Mouse (Mus musculus): Measurements from ENCODE around the gene Anxa9. TPM values are rescaled to one million over a fixed set of nuclear protein-coding genes. Genes with fewer than 3 reads are reported as not detected.

Gene Anxa9
- polyA plus RNA-seq, 1 experiment from 2014 or later: 4.6 TPM

DNA sequence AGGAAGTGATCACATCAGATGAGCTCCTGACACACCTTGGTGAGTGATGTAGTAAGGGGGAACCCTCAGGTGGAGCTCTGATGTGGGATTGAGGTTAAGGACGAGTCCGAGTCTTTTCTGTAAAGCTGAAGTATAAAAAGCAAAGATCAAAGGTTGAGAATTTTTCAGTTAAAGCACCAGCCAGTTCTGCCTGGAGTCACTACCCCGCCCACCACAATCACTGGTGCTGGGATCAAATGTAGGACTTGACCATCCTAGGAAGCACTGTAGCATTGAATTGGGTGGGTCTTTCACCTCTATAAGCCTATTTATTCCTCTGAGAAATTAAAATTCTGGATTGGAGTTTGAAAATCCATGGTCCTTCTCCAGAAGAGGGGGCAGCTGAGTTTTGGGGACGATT, 15.9 kb downstream of the Anxa9 start:
- Histone ChIP-seq H3K4me2 (no peak overlapping the region), H3K4me3 (no peak overlapping the region), H3K36me3 (peaks cover 64% of the 10 kb centered on the region), H3K9me3 (replicated peaks) (no peaks in the 10 kb centered on the region), H3K27ac (no peak overlapping the region), H3K4me1 (peaks cover 37% of the 10 kb centered on the region), H3K27me3 (replicated peaks) (no peaks in the 10 kb centered on the region), H3K9ac (no peak overlapping the region)
- no peak for ATAC-seq
- WGBS (ENCODE audit: insufficient replicate concordance): 71% methylated on average over 4 of the region's 4 CpGs

DNA sequence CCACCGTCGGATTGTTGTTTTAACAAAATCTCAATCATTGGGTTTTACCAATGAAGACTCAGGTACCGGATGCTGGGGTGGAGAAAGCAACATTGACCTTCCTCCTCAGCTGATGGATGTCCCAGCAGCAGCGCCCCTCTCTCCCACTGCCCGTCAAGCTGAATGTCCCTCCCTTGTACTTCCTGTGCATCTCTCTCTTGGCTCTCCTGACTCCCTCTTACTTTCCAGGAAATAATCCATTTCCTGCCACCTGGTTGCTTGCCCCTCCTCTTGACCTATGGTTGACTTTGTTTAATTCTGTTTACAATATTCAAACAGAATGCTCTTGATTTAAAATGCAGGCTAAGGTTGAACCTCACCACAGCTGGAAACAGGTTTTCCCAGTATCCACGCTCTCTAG, 16.8 kb downstream of the Anxa9 start:
- H3K36me3 ChIP-seq: peaks cover 56% of the 10 kb centered on the region
- peaks cover 38% of the 10 kb centered on the region for H3K4me1 ChIP-seq
- H3K4me2 ChIP-seq: no peak overlapping the region
- no peak for ATAC-seq
- no peak overlapping the region for H3K9ac ChIP-seq
- no peaks in the 10 kb centered on the region for H3K27me3 ChIP-seq (replicated peaks)
- no peak overlapping the region for H3K4me3 ChIP-seq
- WGBS (ENCODE audit: insufficient replicate concordance): 73% methylated on average over 6 of the region's 6 CpGs
- no peaks in the 10 kb centered on the region for H3K9me3 ChIP-seq (replicated peaks)
- H3K27ac ChIP-seq: no peak overlapping the region

DNA sequence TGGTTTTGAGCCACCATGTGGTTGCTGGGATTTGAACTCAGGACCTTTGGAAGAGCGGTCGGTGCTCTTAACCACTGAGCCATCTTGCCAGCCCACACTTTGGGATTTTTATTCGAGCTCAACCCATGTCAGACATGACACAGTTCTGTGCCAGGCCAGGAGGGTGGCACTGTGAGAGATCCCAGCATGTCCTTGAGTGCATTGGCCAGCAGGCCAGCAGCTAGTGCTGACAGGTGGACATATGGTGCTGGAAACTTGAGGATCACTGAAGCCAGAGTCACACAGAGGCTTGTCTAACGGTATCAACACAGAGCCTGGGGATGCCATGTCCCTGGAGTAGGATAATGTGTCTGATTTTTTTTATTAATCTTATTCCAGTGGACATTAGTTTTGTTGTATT, 17.6 kb downstream of the Anxa9 start:
- Histone ChIP-seq H3K9me3 (replicated peaks) (no peaks in the 10 kb centered on the region), H3K4me1 (peaks cover 37% of the 10 kb centered on the region), H3K9ac (no peak overlapping the region), H3K4me2 (no peak overlapping the region), H3K27ac (no peak overlapping the region), H3K36me3 (peaks cover 54% of the 10 kb centered on the region), H3K27me3 (replicated peaks) (no peaks in the 10 kb centered on the region), H3K4me3 (no peak overlapping the region)
- 83% methylated on average over 4 of the region's 4 CpGs for WGBS (ENCODE audit: insufficient replicate concordance)
- ATAC-seq: no peak

DNA sequence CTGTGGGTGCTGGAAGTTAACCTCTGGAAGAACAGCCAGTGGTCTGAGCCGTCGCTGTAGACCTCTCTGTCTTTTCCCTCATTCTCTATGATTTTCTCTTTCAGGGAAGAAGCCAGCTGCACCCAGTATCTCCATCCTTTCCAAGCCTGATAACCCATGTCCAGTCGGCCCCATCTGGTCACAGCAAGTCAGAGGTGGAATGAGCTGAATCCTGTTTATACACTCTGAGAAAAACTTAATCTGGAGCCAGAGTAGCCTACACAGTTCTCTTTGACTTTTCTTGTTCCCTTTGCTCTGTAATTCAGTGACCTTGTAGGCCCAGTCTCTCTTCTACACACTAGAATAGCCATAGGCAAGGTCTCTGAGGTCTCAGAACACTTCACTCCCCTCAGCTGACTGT, 19.4 kb downstream of the Anxa9 start:
- H3K9ac ChIP-seq: no peak overlapping the region
- 72% methylated on average over 3 of the region's 3 CpGs for WGBS (ENCODE audit: insufficient replicate concordance)

DNA sequence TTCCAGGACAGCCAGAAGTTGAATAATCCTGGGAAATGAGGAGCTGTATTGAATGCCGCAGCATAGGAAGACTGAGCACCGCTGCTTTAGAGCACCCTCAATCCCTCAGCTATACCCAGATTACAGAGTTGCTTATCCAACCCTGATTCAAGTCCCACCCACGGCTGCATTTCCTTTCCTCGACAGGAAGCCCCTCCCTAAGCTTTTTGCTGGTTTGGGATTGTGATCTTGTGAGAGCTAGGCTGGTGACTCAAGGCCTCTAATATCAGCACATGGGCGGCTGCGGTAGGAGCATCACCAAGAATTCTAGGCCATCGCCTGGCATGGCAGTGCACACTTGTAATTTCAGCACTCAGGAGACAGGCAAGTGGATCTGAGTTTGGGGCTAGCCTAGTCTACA, 20.5 kb downstream of the Anxa9 start:
- no peak for ATAC-seq
- Histone ChIP-seq H3K4me1 (peaks cover 32% of the 10 kb centered on the region), H3K36me3 (peaks cover 35% of the 10 kb centered on the region), H3K27me3 (replicated peaks) (no peaks in the 10 kb centered on the region), H3K4me2 (no peak overlapping the region), H3K9ac (no peak overlapping the region), H3K9me3 (replicated peaks) (no peaks in the 10 kb centered on the region), H3K27ac (no peak overlapping the region), H3K4me3 (no peak overlapping the region)
- 45% methylated on average over 7 of the region's 7 CpGs for WGBS (ENCODE audit: insufficient replicate concordance)

More for the DNA sequence above, 19.4 kb downstream of the Anxa9 start:
- Histone ChIP-seq H3K27me3 (replicated peaks) (no peaks in the 10 kb centered on the region), H3K9me3 (replicated peaks) (no peaks in the 10 kb centered on the region), H3K27ac (no peak overlapping the region), H3K4me2 (no peak overlapping the region), H3K36me3 (peaks cover 40% of the 10 kb centered on the region), H3K4me3 (no peak overlapping the region), H3K4me1 (peaks cover 32% of the 10 kb centered on the region)
- ATAC-seq: no peak

DNA sequence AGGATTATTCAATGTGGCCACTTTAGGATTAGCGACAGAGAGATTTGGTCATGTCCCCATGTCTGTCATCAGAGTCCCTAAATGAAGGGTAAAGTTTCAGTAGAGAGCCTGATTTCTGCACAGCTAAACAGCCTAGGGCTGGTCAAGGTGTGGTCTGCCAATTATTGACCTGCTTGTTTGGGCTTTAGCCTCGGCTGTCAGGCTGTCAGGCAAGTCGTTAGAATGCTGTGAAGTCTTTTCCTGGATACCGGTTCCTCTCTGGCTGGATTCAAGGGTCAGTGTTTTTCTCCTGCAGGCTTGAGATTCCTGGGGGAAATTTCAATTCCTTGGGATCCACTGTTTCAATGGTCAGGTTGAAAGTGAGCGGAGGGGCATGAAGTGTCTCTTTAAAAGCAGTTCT, 21.0 kb downstream of the Anxa9 start:
- no peak overlapping the region for H3K27ac ChIP-seq
- H3K4me3 ChIP-seq: no peak overlapping the region
- H3K9me3 ChIP-seq (replicated peaks): no peaks in the 10 kb centered on the region
- no peak overlapping the region for H3K9ac ChIP-seq
- ATAC-seq: no peak
- H3K4me2 ChIP-seq: no peak overlapping the region
- 58% methylated on average over 5 of the region's 5 CpGs for WGBS (ENCODE audit: insufficient replicate concordance)
- peaks cover 34% of the 10 kb centered on the region for H3K4me1 ChIP-seq
- H3K27me3 ChIP-seq (replicated peaks): no peaks in the 10 kb centered on the region
- peaks cover 35% of the 10 kb centered on the region for H3K36me3 ChIP-seq

DNA sequence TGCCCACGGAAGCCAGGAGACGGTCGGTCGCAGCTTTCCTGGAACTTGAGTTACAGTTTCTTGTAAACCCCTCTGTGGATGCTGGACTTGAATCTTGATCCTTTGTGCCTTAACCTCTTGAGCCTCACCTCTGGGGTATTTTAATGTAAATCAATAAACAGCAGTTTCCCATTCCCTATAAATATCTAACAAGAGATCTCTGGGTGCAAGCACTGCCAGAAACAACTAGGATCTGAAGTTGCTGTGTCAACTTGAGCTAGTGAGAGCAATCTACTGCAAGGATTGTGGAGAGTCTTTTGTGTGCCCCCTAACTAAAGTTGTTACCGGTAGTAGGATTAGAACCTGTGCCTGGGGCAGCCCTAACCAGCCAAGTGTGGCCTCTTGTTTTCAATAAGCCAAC, 21.6 kb downstream of the Anxa9 start:
- no peaks in the 10 kb centered on the region for H3K27me3 ChIP-seq (replicated peaks)
- no peak overlapping the region for H3K27ac ChIP-seq
- WGBS (ENCODE audit: insufficient replicate concordance): 81% methylated on average over 5 of the region's 5 CpGs
- no peak overlapping the region for H3K4me3 ChIP-seq
- H3K36me3 ChIP-seq: peaks cover 31% of the 10 kb centered on the region
- H3K4me2 ChIP-seq: no peak overlapping the region
- no peak for ATAC-seq
- H3K9ac ChIP-seq: no peak overlapping the region
- no peaks in the 10 kb centered on the region for H3K9me3 ChIP-seq (replicated peaks)
- peaks cover 40% of the 10 kb centered on the region for H3K4me1 ChIP-seq

DNA sequence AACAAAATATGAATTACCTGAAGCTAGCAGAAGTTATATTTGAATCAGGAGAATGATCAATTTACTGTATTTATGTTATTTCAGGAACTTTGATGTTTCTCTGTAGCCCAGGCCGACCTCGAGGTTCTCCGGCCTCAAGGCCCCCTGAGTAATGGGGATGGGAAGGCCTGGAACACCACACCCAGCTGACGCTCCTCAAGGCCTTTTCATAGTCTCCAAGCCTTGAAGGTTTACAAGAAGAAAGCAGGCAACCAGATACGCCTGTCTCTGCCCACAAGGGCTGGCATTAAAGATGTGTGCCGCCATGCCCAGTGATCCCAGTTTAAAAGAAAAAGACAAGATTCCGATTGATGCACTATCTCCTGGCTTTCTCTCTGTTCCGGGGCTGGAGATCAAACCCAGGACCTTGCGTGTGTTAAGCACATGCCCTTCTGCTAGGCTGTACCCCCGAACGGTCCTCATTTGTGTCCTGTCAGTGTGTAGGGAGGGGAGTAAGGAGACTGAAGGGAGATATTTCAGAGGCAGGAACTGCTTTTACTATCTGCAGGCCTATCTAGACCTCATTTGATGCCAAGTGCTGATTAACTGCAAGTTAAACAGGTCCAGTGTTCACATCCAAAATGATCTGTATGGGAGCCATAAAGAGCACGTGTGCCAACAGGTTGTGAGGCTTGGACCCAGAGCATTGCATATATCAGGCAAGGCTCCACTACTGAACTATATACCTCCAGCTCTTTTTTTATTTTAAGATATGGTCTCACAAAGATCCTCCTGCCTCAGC, 22.3 kb downstream of the Anxa9 start:
- H3K9ac ChIP-seq: no peak overlapping the region; the same call in 1 of the 2 replicates
- no peak for ATAC-seq
- 82% methylated on average over 12 of the region's 12 CpGs for WGBS (ENCODE audit: insufficient replicate concordance)
- no peaks in the 10 kb centered on the region for H3K9me3 ChIP-seq (replicated peaks)
- H3K27me3 ChIP-seq (replicated peaks): no peaks in the 10 kb centered on the region
- peak overlapping the region; percentile 87 for H3K4me2 ChIP-seq
- H3K36me3 ChIP-seq: peaks cover 25% of the 10 kb centered on the region
- H3K27ac ChIP-seq: peak overlapping the region; percentile 98; the same call in 1 of the 2 replicates
- H3K4me3 ChIP-seq: peak overlapping the region; percentile 81; the same call in 1 of the 2 replicates
- peaks cover 45% of the 10 kb centered on the region for H3K4me1 ChIP-seq

DNA sequence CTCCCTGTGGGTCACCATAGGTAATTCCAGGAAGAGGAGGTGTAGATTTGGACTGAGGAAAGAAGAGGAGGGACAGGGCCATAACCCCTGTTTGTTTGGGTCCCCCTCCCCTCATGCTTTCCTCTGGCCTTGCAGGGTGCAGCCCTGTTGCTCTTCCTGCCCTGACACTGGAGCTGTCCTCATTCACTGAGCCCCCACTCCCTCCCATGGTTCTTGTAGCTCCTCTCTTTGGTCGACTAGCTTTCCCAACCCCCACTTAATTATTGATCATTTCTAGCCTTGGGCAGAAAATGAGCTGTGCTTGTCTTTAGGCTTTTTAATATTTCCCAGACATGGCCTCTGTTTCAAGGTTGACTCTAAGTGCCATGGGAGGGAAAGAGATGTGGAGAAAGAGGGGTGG, 22.9 kb downstream of the Anxa9 start:
- H3K9me3 ChIP-seq (replicated peaks): no peaks in the 10 kb centered on the region
- peak overlapping the region; percentile 98 for H3K27ac ChIP-seq
- WGBS (ENCODE audit: insufficient replicate concordance): 29% methylated on average over 1 of the region's 1 CpGs
- peaks cover 21% of the 10 kb centered on the region for H3K36me3 ChIP-seq
- H3K4me1 ChIP-seq: peaks cover 52% of the 10 kb centered on the region
- H3K4me2 ChIP-seq: peak overlapping the region; percentile 87
- no peaks in the 10 kb centered on the region for H3K27me3 ChIP-seq (replicated peaks)
- peak overlapping the region; percentile 91 for H3K9ac ChIP-seq
- H3K4me3 ChIP-seq: peak overlapping the region; percentile 81
- no peak for ATAC-seq

DNA sequence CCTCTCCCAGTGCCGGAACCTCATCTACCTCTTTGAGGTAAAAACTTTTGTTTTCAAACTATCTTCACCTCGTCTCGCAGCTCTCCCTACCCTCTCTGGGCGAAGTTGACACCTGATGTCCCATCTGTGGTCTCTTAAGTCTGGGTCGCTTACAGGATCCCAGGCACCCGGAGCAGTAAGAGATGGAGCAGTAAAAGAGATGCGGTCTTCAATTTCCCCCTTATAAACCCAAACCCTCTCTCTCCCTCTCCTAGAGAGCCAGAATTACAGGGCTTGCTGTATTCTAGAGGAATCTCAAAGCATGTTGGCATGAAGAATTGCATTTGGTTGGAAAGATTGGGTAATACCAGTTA, 23.4 kb downstream of the Anxa9 start:
- no peak for ATAC-seq
- peaks cover 56% of the 10 kb centered on the region for H3K4me1 ChIP-seq

DNA sequence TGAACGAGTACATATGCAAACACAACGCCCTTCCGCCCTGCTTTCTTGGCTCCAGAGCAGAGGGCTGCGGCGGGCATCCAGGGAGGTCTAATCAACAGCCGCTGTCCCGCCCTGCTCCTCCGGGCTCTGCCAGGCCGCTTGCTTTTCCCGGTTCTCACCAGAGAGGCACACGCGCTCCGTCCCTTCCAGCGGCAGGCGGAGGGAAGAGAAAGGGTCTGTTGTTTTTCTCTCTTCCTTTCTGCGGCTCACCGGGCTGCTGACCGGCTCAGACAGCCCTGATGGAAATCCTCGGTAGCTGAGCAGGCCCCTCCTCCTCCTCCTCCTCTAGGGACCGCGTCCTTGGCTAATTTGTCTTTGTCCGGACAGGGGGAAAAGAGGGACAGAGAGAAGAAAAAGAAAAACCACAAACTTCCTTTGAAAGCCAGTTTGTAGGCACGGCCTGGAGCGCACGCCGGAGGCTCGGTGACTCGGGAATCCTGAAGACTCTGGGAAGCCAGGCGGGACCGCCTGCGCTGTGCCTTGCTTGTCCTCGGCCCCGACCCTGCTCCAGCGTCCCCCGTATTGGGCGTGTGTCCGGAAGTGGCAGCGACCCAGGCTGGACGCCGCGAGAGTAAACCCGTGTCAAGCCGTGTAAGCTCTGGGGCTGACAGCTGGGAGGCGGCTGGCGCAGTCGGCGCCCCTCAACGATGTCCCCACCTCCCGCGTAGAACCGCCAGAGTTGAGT, 23.9 kb downstream of the Anxa9 start:
- Histone ChIP-seq H3K27me3 (replicated peaks) (no peaks in the 10 kb centered on the region), H3K4me1 (peaks cover 62% of the 10 kb centered on the region), H3K9me3 (replicated peaks) (no peaks in the 10 kb centered on the region), H3K4me2 (peak overlapping the region; percentile 87), H3K27ac (peak overlapping the region; percentile 98), H3K4me3 (peak overlapping the region; percentile 81), H3K9ac (peak overlapping the region; percentile 91), H3K36me3 (peaks cover 13% of the 10 kb centered on the region)
- WGBS (ENCODE audit: insufficient replicate concordance): 0% methylated on average over 51 of the region's 51 CpGs
- peak; percentile 73 for ATAC-seq

More for the DNA sequence above, 23.4 kb downstream of the Anxa9 start:
- Histone ChIP-seq H3K9me3 (replicated peaks) (no peaks in the 10 kb centered on the region), H3K4me3 (peak overlapping the region; percentile 81), H3K27ac (peak overlapping the region; percentile 98), H3K36me3 (peaks cover 18% of the 10 kb centered on the region), H3K9ac (peak overlapping the region; percentile 91), H3K4me2 (peak overlapping the region; percentile 87), H3K27me3 (replicated peaks) (no peaks in the 10 kb centered on the region)
- 3% methylated on average over 7 of the region's 7 CpGs for WGBS (ENCODE audit: insufficient replicate concordance)

DNA sequence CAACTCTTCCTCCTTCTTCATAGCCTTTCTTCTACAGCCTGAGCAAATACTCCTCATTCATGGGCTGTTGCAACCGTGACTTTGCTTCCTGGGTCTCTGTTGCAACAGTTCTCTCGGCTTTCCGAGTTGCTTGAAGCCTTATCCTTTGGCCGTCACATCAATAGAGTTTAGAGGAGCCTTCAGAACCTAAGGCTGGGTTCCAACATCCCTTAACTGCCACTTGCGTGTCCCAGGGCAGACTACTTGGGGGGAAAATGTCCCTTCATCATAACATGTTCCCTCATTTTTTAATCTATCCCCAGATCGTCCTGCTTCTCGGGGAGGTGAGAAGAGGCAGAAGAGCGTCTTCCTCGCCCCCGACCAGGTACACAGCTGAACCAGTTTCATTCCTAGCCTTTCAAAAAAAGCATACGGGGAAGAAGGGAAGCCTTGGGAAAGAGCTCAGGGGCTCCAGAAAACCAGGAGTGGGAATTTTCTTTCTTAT, 24.6 kb downstream of the Anxa9 start:
- ATAC-seq: 0 out of 2 replicates have a peak, but pooled peaks have one; percentile 10
- no peaks in the 10 kb centered on the region for H3K27me3 ChIP-seq (replicated peaks)
- H3K9me3 ChIP-seq (replicated peaks): no peaks in the 10 kb centered on the region
- H3K4me2 ChIP-seq: peak overlapping the region; percentile 87
- peak overlapping the region; percentile 81 for H3K4me3 ChIP-seq
- peaks cover 68% of the 10 kb centered on the region for H3K4me1 ChIP-seq
- H3K36me3 ChIP-seq: peaks cover 7% of the 10 kb centered on the region
- H3K27ac ChIP-seq: peak overlapping the region; percentile 98
- WGBS (ENCODE audit: insufficient replicate concordance): under 1% methylated on average over 11 of the region's 11 CpGs
- peak overlapping the region; percentile 91 for H3K9ac ChIP-seq

Measured in liver, embryonic 12.5 days (tissue).